Mouse (Mus musculus) left cerebral cortex, adult 8-10 months (tissue): ENCODE data around the gene Ddx31. TPM values are rescaled to one million over a fixed set of nuclear protein-coding genes. Genes with fewer than 3 reads are reported as not detected.

ENCODE experiments used
- DNase-seq, 2 experiments: peaks; one replicate each; pipeline ENCODE4 v3.0.0; 2022; ENCODE audit warnings: low spot score in 2 of 2
- total RNA-seq, 4 experiments: library from RNA; stranded (reverse); gene quantifications; 2 replicates each; pipeline ENCODE4 v1.2.4; 2022

Ddx31 gene
- total RNA-seq = 1 to 10 TPM; 7.6 to 9.7 (median 8.7) TPM

DNA sequence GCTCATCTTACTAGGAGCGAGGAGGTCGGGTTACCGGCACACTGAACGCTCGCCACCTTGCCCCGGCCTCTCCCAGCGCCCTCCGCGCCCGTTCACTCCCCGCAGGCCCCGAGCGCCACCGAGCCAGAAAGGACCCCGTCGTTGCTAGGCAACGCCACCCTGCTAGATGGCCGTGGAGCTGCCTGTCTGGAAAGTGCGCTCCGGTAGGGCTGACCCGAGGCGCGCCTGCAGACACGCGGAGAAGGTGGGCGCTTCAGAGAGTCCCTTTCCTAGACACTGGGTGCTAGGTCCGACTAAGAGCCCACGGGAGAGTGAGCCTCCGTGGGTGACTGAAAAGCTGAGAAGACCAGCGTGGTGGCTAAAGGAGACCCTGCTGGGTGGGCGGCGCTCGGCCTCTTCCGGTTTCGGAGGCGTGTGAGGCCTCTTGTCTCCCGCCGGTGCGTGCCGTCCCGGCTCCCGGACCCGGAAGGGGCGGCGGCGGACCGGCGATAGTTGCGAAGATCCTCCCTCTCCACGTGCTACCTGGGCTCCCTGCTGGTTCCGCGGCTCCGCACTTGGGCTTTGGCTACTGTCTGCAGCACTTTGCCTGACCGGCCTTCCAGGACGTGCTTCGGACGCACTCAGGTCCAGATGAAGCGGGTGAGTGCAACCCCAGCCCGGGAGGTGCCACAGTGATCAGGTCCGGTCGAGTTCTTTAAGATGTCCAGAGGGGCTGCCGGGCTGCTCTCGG is at the start of gene Ddx31, which contains the start of gene Gtf3c4:
Ddx31 (plus strand) TSS at position 185 of the 730 bp plus-strand sequence.
Gtf3c4 (minus strand) TSS at position 139 of the 730 bp plus-strand sequence.
- DNase-seq = peak; percentile 90 to 93

DNA sequence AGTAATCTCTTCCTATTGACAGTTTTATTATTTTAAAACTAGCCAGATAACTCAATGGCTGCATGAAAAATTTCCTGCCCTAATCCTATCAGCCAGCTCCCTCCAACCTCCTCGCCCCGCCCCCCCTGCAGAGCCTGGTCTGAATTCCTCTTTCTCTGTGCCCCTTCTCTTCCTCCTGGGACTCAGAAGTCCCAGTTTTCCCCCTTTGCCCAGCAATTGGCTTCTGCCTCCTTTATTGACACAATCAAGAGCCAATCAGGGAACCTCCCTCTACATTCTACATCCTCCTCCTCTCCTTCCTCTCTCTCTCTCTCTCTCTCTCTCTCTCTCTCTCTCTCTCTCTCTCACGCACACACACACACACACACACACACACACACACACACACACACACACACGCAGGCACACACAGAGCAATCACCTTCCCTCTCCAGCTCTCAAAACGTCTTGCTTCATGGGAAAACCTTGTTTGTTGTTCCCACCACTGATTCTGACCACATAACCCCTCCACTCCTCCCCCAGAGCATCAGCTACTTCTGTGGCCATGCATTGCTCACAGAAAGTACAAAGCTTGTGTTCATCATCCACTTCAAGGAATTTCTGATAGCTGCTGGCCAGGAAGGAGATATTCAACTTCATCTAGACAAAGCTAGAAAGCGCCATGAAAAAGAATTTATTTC is 47.1 kb upstream of the Ddx31 start:
- peak in 1 of 2 experiments; percentile 10 for DNase-seq

DNA sequence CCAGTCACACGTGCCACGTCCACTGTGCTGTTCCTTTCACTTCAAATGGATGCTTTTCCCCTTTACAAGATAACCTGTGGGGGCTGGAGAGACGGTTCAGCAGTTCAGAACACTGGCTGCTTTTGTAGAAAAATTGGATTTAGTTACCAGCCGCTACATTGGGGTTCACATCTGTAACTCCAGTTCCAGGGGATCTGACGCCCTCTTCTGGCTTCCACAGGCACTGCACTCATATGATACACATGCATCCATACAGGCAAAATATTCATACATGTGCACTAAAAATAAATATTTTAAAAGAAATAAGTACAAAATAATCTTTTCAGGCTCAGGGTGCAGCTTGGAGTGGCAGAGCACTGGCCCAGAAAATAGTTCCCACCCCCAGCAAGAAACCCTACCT is 45.6 kb upstream of the Ddx31 start:
- DNase-seq = no peak

DNA sequence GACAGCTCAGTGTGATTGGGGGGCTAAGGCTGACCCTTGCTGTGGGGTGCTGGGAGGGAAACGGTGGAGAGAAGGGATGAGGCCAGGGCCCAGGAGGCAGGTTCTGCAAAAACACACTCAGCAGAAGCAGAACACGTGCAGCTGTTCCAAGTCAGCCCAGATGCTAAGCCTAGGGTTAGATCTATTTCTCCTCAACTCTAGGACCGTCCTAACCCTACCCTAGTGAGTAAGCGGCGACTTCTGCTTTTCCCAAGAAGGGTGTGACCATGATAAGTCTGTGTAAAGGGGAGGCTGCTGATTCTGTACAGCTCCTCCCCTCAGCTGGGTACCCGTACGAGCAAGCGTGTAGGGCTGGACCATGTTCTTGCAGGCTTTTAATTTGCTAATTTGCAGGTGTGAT is 43.9 kb upstream of the Ddx31 start:
- no peak for DNase-seq

DNA sequence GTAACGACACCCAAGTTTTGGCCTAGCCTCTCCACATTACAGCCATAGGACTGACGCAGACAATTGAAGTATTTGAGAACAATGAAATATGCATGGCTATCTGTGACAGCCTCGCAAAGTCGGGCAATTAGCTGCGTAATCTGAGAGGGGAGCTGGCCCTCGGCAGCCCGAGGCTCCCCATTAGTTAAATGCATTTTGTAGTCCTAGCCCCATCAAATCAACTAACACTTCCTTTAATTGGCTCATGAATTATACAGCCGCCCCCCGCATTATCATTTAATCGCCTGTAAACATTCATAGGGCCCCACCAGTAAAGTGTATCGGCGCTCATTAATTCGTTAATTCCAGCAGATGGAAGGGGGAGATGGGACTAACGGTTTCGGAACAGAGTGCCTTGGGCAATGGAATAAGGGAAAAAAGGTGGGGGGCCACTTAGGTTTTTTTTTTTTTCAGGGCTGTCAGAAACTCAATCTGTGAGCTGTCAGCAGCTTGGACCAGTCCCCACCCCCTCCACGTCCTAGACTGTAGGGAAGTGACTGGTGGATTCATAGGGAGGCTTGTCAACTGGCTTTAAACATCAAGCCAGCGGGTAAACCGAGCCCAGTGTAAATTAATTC is 42.6 kb upstream of the Ddx31 start:
- no peak for DNase-seq

DNA sequence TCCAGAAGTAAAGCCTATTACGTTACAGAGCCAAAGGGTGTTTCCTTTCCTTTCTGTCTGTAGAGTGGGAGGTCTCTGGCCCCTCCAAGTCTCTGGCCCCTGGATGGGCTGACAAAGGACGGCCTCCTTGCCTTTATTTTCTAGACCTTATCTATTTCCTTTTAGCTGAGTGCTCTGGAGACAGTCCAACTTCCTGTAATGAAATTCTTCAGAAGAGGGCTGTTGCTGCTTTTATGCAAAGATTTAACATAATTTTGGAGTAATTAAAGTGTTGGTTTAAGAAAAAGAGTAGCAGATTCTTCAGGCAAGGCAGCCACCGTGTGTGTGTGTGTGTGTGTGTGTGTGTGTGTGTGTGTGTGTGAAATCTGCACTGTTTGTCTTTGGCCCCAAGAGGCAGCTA is 41.8 kb upstream of the Ddx31 start:
- no peak for DNase-seq

DNA sequence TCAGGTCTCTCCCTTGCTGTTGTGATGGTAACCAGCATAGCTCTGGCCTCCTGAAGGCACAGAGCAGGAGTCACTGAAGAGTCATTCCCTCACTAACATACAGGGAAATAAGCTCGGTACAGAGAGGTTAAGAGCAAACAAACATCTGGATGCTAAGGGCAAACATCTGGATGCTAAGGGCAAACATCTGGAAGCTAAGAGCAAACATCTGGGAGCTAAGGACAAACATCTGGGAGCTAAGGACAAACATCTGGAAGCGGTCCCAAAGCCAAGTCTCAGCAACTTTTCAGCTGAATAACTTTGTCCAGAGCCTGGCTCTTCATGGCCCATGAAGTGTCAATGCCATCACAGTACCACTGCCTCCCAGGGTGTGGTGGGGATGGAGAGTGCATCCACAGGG is 40.6 kb upstream of the Ddx31 start:
- no peak for DNase-seq

DNA sequence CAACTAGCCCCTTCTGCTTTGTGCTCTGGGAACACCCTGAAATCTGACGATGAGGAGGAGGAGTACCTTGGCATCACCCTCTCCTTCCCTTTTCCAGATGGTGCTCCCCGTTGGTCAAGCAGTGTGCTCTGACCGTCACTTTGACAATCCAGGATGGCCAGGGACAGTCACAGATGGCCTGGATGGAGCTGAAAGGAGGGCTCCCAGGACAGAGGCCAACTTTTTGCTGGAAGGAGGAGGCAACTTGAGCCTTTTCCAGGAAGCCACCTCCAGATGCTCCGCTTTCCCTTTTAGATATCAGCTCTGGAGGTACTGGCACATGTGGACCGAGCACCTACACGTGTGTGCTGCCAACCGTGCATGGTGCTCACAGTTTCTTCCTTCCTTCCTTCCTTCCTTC is 36.8 kb upstream of the Ddx31 start:
- DNase-seq = peak in 1 of 2 experiments; percentile 9

DNA sequence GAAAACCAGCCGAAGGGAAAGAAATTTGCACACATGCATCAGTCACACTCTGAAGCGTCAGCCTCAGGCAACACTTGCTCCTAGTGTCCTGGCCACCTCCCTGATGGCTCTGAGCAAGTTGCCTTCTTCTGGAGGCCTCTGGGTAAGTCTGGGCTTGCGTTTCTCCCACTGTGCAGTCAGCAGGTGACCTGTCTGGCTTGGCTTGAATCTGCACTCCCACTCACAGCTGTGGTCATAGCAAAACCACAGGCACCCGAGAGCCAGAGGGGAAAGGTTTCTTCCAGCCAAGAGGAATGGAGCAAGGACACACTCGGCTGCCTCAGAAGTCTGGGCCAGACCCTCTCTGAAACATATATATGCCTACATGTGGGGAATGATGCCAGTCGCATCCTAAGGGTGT is 31.4 kb upstream of the Ddx31 start:
- DNase-seq = no peak

DNA sequence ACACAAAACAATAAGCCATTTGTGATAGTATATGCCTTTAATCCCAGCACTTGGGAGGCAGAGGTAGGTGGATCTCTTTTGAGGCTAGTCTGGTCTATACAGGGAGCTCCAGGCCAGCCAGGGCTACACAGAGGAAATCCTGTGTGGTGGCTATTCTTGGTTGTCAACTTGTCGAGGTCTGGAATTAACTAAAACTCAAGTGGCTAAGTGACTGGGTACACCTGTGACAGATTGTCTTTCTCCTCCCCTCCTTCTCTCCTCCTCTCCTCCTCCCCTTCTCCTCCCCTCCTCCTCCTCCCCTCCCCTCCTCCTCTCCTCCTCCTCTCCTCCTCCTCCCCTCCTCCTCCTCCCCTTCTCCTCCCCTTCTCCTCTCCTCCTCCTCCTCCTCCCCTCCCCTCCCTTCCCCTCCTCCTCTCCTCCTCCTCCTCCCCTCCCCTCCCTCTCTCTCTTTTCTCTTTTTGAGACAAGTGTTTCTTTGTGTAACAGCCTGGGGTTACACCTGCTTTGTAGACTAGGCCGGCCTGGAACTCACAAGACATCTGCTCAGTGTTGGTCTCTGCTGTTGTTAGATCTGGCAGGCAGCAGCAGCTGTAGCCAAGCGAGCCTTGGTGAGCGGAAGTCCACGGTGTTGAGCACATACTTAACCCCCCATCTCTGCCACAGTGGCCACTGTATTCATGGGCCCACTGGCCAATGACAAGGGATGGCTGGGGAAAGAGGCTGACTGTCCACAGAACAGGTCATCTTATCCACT is 29.8 kb upstream of the Ddx31 start:
- DNase-seq = no peak

DNA sequence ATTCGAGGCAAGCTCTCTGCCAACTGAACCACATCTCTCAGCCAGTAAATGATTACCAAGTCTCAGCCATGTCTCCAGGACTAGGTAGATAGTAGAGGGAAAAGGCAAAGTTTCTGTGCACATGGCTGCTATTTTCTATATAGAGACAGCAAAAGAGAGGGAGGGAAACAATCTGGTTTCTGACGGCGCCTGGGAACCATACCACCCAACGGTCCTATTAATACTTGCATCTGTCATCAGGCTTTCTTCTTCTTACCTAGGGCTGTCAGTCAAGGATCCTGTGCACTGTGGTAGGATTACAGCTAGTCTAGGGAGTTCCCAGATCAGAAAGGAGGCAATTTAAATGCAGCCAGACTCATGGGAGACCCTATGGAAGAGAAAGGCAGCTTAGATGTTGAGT is 21.3 kb upstream of the Ddx31 start:
- DNase-seq = no peak

DNA sequence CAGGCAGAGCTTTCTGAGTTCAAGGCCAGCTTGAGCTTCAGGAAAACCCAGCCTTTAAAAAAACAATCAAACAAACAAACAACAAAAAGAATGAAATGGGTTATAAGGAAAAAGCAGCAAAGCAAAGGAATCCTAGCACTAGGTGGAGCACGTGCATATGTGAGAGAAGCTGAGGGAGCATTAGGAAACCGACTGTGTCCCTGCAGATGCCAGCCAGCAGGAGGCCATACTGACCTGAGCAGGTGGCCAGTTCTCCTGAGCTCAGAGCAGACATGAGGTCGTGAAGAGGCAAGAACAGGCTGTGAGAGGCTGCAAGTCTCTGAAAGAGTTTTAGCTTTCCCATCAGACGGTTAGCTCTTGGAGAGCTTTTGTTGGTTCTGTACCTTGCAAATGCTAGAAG is 10.9 kb upstream of the Ddx31 start:
- no peak for DNase-seq

DNA sequence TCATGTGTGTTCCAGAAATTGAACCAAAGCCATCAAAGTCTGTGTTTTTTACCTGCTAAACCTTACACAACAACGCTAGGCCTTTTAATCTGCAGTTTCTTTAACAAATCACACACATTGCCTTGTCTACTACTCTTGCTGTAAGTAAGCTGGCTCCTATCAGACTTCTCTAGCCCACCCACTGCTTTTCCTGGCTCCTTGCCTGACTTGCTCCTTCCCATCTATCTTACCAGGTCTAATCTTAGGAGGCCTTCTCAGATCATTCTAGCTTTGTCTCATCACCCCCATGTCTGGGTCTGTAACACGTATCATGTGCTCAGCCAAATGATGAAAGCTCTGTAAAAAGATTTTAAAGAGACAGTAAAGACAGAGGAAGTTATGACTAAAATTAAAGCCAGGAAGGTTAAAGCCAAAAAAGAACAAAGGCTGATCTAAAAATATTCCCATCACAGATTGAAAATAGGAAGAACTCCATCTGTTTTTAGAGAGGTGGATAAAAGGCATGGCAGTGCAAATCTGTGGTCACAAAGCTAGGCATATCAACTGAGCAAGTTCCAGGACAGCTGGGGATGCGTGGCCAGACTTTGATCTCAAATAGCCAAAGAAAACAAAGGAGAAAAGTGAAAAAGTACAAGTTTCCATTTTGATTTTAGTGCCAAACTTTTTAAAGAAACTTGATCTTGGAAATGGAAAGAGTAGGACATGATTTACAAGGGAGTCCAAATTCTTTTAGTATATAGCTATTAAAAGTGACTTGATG is 3.8 kb upstream of the Ddx31 start:
- DNase-seq = peak in 1 of 2 experiments; percentile 11

DNA sequence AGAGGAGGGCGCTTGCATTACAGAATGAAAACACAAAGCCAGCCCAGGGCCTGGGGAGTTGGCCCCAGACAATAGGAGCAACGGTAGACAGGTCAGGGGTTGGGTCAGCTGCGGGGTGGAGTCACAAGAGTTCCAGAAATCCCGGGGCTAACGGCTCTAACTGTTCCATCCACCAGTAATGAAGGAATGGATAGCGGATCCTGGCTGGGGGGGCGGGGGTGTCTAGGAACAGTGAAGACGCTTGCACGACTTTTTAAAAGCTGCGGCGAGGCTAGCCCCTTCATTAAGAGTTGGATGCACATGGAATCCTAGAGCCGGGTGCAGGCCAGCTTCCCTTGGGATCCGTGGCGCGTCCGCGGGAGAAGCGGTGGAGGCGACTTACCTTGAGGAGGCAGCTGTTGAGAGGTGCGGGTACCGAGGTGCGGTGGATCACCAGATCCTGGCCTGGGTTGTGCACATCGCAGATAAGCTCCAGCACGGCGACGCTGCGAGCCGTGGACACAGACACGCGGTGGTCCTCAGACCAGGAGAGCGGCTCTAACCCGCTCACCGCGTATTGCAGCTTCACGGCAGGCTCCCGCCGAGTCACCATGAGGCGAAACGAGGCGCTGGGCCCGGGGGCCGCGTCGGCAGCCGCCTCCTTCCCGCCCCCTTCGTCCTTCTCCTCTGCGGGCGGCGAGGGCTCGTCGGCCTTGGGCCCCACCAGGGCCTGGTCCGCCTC is 545 bp upstream of the Ddx31 start:
- no peak for DNase-seq

DNA sequence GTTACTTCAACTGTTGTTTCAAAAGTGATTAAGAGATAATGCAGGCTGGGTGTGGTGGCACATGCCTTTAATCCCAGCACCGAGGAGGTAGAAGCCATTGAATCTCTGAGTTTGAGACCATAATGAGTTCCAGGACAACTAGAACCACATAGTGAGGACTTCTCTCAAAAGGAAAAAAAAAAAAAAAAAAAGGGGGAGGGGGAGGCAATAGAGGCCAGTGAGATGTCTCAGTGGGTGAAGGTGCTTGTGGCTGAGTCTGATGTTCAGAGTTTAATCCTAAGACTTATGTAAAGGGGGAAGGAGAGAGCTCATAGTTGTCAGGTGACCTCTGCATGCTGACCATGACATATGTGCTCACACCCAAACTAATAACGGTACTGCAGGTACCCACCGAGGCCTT is 1.8 kb downstream of the Ddx31 start:
- DNase-seq = no peak

DNA sequence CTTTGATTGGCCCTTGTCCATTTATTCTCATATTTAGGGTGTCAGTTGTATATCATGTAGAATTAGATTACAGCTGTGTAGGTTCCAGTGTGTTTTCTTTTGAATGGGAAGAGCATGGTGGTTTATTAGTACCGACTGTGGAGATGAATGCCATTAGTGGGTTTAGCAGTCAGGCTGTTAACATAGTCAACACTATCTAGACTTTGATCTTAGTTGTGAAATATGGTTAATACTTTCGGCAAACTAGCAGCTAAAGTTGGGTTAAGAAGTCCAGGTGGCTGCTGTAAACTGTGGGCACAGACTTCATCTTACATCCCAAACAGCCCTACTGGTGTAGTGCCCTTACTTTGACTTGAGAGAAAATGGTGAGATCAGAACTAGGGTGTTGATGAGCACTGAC is 8.7 kb downstream of the Ddx31 start:
- DNase-seq = no peak

DNA sequence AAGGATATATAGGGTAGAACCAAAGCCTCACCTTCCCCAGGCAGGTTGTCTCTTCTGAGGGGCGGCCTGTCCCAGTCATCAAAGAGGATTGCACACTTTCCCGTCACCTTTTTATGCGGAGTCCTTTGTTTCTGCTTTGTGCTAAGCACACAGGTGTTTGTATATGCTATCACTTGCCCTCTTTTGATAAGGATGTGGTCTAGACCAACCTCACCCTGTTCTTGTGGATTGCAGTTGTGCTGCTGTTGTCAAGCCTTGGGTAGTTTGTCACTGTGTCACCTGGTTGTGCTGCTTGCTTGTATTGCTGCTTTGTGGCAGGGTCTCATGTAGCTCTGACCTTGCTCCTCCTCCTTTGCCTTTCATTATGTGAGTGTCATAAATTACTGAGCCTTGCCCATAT is 12.4 kb downstream of the Ddx31 start:
- no peak for DNase-seq

DNA sequence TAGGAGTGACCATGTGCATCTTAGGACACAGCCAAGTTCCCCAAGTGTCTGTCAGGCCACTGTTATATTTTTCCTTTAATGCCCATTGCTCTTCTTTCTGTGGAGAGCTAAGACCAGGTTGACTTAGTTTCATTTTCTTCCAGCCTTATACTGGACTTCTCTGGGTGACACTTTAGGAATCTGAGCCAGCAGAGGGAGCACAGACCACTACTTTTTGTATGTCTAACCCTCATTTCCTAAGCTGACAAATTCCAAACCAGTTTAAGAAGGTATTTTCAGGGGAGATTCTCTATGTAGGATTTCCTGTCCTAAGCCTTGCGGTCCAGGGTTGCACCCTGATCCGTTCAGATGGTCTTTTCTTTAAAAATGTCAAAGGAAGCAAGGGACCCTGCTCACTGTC is 15.6 kb downstream of the Ddx31 start:
- DNase-seq = no peak

DNA sequence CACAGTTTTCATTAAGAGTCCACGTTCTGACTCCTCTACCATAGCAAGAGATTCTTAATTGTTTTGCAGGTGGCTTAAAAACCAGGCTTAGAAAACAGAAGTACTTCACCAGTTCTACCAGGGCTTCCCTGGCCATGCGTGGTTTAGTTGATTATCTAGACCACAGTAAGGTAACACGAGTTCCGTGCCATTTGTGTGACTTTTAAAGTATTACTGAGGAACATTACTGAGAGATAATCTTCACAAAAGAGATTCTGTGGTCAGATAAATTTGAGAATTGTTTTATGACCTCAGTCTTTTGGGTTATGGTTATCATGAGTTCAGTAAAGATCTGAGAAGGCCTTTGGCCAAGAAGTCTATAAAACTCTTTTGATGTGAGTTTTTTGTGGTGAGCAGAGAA is 19.1 kb downstream of the Ddx31 start:
- no peak for DNase-seq

DNA sequence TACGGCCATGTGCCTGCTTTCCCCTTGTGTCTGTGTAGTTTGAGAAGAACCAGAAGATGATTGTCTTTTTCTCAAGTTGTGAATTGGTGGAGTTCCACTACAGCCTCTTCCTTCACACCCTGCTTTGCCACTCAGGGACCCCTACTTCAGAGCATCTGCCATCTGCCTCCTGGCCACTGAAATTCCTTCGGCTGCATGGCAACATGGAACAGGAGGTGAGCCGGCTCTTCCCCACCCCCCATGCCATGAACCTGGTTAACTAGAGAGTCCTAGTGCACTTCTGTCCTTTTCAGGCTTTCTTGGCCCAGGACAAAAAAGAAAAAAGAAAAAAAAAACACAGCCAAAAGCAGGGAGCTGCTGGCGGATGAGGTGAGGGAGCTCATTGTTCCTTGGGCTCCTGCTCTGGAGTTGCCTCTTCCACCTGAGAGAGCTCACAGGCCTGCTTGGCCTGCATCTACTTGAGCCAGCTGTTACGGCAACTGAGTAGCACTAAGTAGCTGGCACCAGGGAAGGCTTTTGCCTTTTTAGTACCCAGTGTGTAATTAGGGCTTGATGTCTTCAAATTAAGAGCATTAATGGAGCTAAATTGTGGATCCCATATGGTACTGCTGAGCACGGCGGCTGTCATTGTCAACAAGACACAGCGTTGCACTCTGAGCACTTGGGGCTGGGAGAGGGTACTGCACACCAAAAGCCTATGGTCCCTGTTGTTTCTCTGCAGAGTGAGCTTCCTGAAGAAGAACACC is 20.6 kb downstream of the Ddx31 start:
- no peak for DNase-seq
